Mouse (Mus musculus) limb, embryonic 15.5 days (tissue): Measurements from ENCODE around the gene Cfap300. TPM values are rescaled to one million over a fixed set of nuclear protein-coding genes. Genes with fewer than 3 reads are reported as not detected.

Experiments used
- ATAC-seq: fragments of 200-750 bp; cut with Nextera tagmentation; 2 replicates; pipeline ENCODE4 v1.8.0; 2017; ENCODE audit warnings: low read depth, moderate TSS enrichment; ENCODE audit not compliant: insufficient number of reproducible peaks, low FRiP score, low TSS enrichment
- H3K27ac ChIP-seq: fragments of 300-500 bp; sonication (generic); 2 replicates; pipeline ENCODE4 v1.5.1; 2015; ENCODE audit warnings: moderate library complexity, mild to moderate bottlenecking, inconsistent platforms
- H3K27me3 ChIP-seq: fragments of 300-500 bp; sonication (generic); 2 replicates; pipeline ENCODE4 v1.6.1; 2015; ENCODE audit warnings: inconsistent platforms
- H3K36me3 ChIP-seq: fragments of 300-500 bp; sonication (generic); 2 replicates; pipeline ENCODE4 v1.6.1; 2015; ENCODE audit warnings: inconsistent platforms
- H3K4me1 ChIP-seq: fragments of 300-500 bp; sonication (generic); 2 replicates; pipeline ENCODE4 v1.6.1; 2015; ENCODE audit warnings: inconsistent platforms
- H3K4me2 ChIP-seq: fragments of 300-500 bp; sonication (generic); 2 replicates; pipeline ENCODE4 v1.6.1; 2015; ENCODE audit warnings: mild to moderate bottlenecking, inconsistent platforms
- H3K4me3 ChIP-seq: fragments of 300-500 bp; sonication (generic); 2 replicates; pipeline ENCODE4 v1.5.1; 2015; ENCODE audit warnings: mild to moderate bottlenecking, inconsistent platforms
- H3K9ac ChIP-seq: fragments of 300-500 bp; sonication (generic); 2 replicates; pipeline ENCODE4 v1.6.1; 2015; ENCODE audit warnings: inconsistent platforms
- H3K9me3 ChIP-seq: fragments of 300-500 bp; sonication (generic); 2 replicates; pipeline ENCODE4 v1.6.1; 2016; ENCODE audit warnings: inconsistent platforms
- WGBS: fragments of 180-500 bp; shearing (Covaris S2); methylation state at CpG from one replicate; pipeline ENCODE4 v1.1.7; 2015; 5-methylcytosine and 5-hydroxymethylcytosine counted together
- polyA plus RNA-seq: library from polyadenylated mRNA; unstranded; fragments of >200 nt; fragmentation: Nextera tagmentation; extraction: Ambion mirVana; gene quantifications from 2 replicates; pipeline ENCODE4 v1.2.1, GENCODE M21; 2015

Cfap300 gene
- polyA plus RNA-seq, 1 experiment from 2014 or later: 12.7 TPM

DNA sequence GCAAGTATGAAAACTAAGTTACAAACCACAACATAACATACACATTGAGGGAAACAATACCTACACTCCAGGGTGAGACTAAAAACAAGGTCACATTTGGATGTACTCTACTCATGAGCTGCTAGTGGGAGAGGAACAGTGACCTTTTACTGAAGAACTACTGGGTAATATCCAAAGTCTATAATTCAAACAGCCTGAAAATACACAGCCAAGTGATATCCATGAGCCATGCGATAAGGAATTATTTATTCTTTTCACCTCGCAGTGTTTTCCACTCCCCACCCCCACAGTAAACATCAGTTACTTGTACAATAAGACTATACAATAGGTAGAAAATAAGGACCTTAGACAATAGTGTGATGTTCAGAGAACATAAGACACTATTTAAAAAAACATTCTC lies 62.5 kb downstream of the Cfap300 start:
- no peak for ATAC-seq

DNA sequence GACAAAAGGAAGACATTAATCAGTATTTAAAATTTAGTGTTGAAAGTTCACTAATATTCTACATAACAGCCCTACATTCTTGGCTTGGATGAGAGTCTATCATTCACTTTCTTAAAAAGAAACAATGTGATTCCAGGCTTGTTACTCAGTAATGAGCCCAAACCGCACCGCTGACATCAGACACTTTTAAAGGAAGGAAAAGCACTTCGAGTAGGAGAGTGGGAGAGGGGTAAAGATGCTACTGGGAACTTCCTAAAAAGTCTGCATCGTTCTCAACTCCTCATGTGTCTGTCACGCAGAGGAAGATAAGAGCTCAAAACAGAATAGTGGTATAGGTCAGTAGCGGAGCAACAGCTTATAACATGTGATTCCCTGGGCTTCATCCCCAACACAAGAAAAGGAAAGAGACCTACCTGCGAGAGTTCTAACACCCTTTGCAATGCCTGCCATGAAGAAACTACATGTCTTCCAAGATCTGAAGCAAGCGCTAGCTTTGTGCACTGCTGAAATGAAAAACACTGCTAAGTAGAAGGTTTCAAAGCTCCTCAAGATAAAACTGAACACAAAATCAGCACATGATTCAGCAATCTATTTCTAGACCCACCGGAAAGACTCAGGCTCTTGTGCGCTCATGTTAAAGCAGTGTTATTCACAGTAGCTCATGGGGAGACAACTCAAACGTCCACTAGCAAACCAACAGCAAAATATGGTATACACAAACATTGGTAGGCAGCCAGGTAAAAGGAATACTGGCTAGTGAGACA lies 63.3 kb downstream of the Cfap300 start:
- WGBS: 86% methylated on average over 11 of the region's 11 CpGs
- Histone ChIP-seq H3K36me3 (peaks cover 18% of the 10 kb centered on the region), H3K4me1 (no peaks in the 10 kb centered on the region), H3K4me3 (no peak overlapping the region), H3K4me2 (no peak overlapping the region), H3K27me3 (no peaks in the 10 kb centered on the region), H3K9me3 (no peaks in the 10 kb centered on the region), H3K27ac (no peak overlapping the region), H3K9ac (no peak overlapping the region)
- ATAC-seq: no peak

More for the DNA sequence above, 62.5 kb downstream of the Cfap300 start:
- no peaks in the 10 kb centered on the region for H3K4me1 ChIP-seq
- no peak overlapping the region for H3K27ac ChIP-seq
- WGBS: 95% methylated on average over 2 of the region's 2 CpGs
- H3K4me3 ChIP-seq: no peak overlapping the region
- no peaks in the 10 kb centered on the region for H3K9me3 ChIP-seq
- no peak overlapping the region for H3K9ac ChIP-seq
- no peaks in the 10 kb centered on the region for H3K27me3 ChIP-seq
- H3K36me3 ChIP-seq: peaks cover 13% of the 10 kb centered on the region
- H3K4me2 ChIP-seq: no peak overlapping the region

DNA sequence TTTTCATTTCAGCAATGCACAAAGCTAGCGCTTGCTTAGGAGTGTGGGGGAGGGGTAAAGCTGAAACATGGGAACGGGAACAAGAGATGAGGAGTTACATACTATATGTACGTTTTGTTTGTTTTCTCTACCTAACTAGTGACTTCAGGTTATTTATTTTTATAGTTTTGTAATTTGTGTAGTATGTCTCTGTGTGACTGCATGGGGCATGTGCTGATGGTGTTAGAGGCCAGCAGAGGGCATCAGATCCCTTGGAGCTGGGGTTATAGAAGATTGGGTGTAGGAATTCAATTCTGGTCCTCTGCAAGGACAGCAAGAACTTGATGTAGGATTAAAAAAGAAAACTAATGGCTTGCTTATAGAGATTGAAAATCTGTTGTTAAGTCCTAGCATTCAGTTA lies 64.1 kb downstream of the Cfap300 start:
- Histone ChIP-seq H3K9ac (no peak overlapping the region), H3K4me2 (no peak overlapping the region), H3K4me1 (no peaks in the 10 kb centered on the region), H3K27me3 (no peaks in the 10 kb centered on the region), H3K9me3 (no peaks in the 10 kb centered on the region), H3K27ac (no peak overlapping the region), H3K36me3 (peaks cover 23% of the 10 kb centered on the region), H3K4me3 (no peak overlapping the region)
- no peak for ATAC-seq
- 83% methylated on average over 3 of the region's 3 CpGs for WGBS

DNA sequence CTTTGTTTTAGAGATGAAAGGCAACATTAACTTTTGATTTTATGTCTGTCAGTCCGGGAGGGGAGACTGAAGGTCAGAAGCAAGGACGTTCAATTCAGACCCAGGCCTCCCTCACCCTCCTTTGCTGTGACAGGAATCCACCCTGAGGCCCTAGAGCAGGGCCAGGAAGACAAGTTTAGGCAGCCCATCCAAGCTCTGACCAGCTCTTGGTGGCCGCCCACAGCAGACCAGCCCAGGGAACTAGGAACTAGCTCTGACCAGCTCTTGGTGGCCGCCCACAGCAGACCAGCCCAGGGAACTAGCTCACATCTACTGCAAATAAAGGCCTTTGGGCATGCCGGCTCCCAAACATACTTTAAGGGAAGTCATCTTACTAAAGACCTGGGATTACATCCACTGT lies 65.0 kb downstream of the Cfap300 start:
- H3K36me3 ChIP-seq: peaks cover 32% of the 10 kb centered on the region
- no peaks in the 10 kb centered on the region for H3K9me3 ChIP-seq

DNA sequence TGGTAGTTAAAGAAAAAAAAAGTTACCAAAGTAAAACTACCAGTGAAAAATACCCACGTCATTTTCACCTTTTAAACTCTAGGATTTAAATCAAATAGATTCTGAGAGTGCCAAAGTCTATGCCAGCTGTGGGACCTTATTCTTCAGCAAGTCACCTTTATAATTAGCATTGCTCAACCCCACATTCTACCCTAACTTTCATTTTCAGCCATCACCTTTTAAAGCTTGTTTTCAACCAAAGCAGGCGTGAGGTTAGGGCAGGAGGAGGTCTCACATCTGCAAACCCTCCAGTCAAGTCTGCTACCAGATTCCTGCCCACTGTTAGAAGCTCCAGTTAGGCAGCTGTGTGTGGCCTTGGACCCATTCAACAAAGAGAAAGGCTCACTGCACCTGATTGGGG lies 70.6 kb downstream of the Cfap300 start:
- no peak overlapping the region for H3K27ac ChIP-seq
- H3K9me3 ChIP-seq: no peaks in the 10 kb centered on the region
- no peak for ATAC-seq
- 0 out of 2 replicates have a peak, but pooled peaks cover 4% of the 10 kb centered on the region for H3K4me1 ChIP-seq
- H3K4me3 ChIP-seq: no peak overlapping the region
- no peak overlapping the region for H3K9ac ChIP-seq
- WGBS: 54% methylated on average over 2 of the region's 2 CpGs
- H3K36me3 ChIP-seq: peaks cover 39% of the 10 kb centered on the region
- no peaks in the 10 kb centered on the region for H3K27me3 ChIP-seq
- H3K4me2 ChIP-seq: no peak overlapping the region

More for the DNA sequence above, 65.0 kb downstream of the Cfap300 start:
- 71% methylated on average over 5 of the region's 5 CpGs for WGBS
- Histone ChIP-seq H3K4me1 (no peaks in the 10 kb centered on the region), H3K4me3 (no peak overlapping the region), H3K4me2 (no peak overlapping the region), H3K27ac (0 out of 2 replicates have a peak overlapping the region, but pooled peaks have one; percentile 11), H3K27me3 (no peaks in the 10 kb centered on the region), H3K9ac (no peak overlapping the region)
- no peak for ATAC-seq

Other genes with a start within 250 kb of the Cfap300 start
- 35.3 and 37.1 TPM in 2 replicates for gene Birc2, start 205.8 kb downstream of the Cfap300 start, polyA plus RNA-seq
- gene Birc3, start 169.6 kb downstream of the Cfap300 start, polyA plus RNA-seq: 15.9 and 16.6 TPM in 2 replicates
- gene Yap1, start 38.2 kb downstream of the Cfap300 start, polyA plus RNA-seq: 30.8 and 41.1 TPM in 2 replicates
- gene Cep126, start 91.5 kb upstream of the Cfap300 start, polyA plus RNA-seq: 1.3 TPM in 2 replicates